Mouse (Mus musculus): ENCODE results near the gene Arhgef25.
A peak's percentile ranks its signal among the peaks of the same experiment; 100 is the strongest.

The Arhgef25 gene

GRCm38 (mm10) chr10:127186451-127186850 lies 3.4 kb downstream of the Arhgef25 start:
- no peak for DNase-seq (ENCODE audit: inconsistent ontology term)

- DNase-seq (ENCODE audit: inconsistent ontology term), result no peak
Observed at GRCm38 (mm10) chr10:127185506-127185905, 4.4 kb downstream of the Arhgef25 start.

- no peak for DNase-seq (ENCODE audit: inconsistent ontology term)
Observed at GRCm38 (mm10) chr10:127185101-127185500, 4.8 kb downstream of the Arhgef25 start.

- DNase-seq (ENCODE audit: inconsistent ontology term), result no peak
Observed at GRCm38 (mm10) chr10:127183759-127184158, 6.1 kb downstream of the Arhgef25 start.

- DNase-seq (ENCODE audit: inconsistent ontology term), result no peak
Observed at GRCm38 (mm10) chr10:127182624-127183023, 7.3 kb downstream of the Arhgef25 start.

- no peak for DNase-seq (ENCODE audit: inconsistent ontology term)
Observed at GRCm38 (mm10) chr10:127181566-127181965, 8.3 kb downstream of the Arhgef25 start.

- DNase-seq (ENCODE audit: inconsistent ontology term), result no peak
Observed at GRCm38 (mm10) chr10:127180695-127181047, 9.2 kb downstream of the Arhgef25 start.

- peak; percentile 52 for DNase-seq (ENCODE audit: inconsistent ontology term)
Observed at GRCm38 (mm10) chr10:127179871-127180694, 9.8 kb downstream of the Arhgef25 start, which contains the start of gene Slc26a10. Gene Slc26a10, minus strand, starts transcription at chr10:127180645.

- no peak for DNase-seq (ENCODE audit: inconsistent ontology term)
Observed at GRCm38 (mm10) chr10:127178286-127179027, 11.4 kb downstream of the Arhgef25 start.

GRCm38 (mm10) chr10:127177719-127178118 lies 12.2 kb downstream of the Arhgef25 start:
- peak; percentile 87 for DNase-seq (ENCODE audit: inconsistent ontology term)

- DNase-seq (ENCODE audit: inconsistent ontology term), result no peak
Observed at GRCm38 (mm10) chr10:127177235-127177634, 12.6 kb downstream of the Arhgef25 start.

GRCm38 (mm10) chr10:127176756-127177155 lies 13.1 kb downstream of the Arhgef25 start:
- no peak for DNase-seq (ENCODE audit: inconsistent ontology term)

GRCm38 (mm10) chr10:127176228-127176627 lies 13.7 kb downstream of the Arhgef25 start:
- no peak for DNase-seq (ENCODE audit: inconsistent ontology term)

- DNase-seq (ENCODE audit: inconsistent ontology term), result no peak
Observed at GRCm38 (mm10) chr10:127174170-127174569, 15.7 kb downstream of the Arhgef25 start.

GRCm38 (mm10) chr10:127173148-127174065 lies 16.5 kb downstream of the Arhgef25 start:
- no peak for DNase-seq (ENCODE audit: inconsistent ontology term)

- DNase-seq (ENCODE audit: inconsistent ontology term), result no peak
Observed at GRCm38 (mm10) chr10:127171631-127172200, 18.2 kb downstream of the Arhgef25 start.

GRCm38 (mm10) chr10:127170837-127171272 lies 19.0 kb downstream of the Arhgef25 start:
- peak; percentile 83 for DNase-seq (ENCODE audit: inconsistent ontology term)

GRCm38 (mm10) chr10:127170002-127170401 lies 19.9 kb downstream of the Arhgef25 start:
- no peak for DNase-seq (ENCODE audit: inconsistent ontology term)

GRCm38 (mm10) chr10:127167614-127168192 lies 22.2 kb downstream of the Arhgef25 start:
- DNase-seq (ENCODE audit: inconsistent ontology term), result peak; percentile 42

- DNase-seq (ENCODE audit: inconsistent ontology term), result no peak
Observed at GRCm38 (mm10) chr10:127166771-127167613, 22.9 kb downstream of the Arhgef25 start.
